Mouse (Mus musculus) erythroblast, embryonic 14.5 days (primary cell): Measurements from ENCODE around the gene Padi4.

Source experiments
- GATA1 ChIP-seq: IDR thresholded peaks from 2 replicates; pipeline ENCODE4 v1.6.1; 2012; ENCODE audit warnings: low read length, inconsistent platforms, mixed read lengths
- TAL1 ChIP-seq: IDR thresholded peaks from 3 replicates; pipeline ENCODE4 v1.6.1; 2012; ENCODE audit warnings: low read length, inconsistent platforms, mixed read lengths

GRCm38 (mm10) chr4:140785217-140785616 lies 11.2 kb upstream of the Padi4 start:
- no peak for TF ChIP-seq GATA1
- no peak for TF ChIP-seq TAL1
